Mouse (Mus musculus) kidney, postnatal 0 days (tissue): ENCODE measurements around the gene Zdhhc14. TPM values are rescaled to one million over a fixed set of nuclear protein-coding genes. Genes with fewer than 3 reads are reported as not detected.

Experiments used
- ATAC-seq: fragments of 200-750 bp; cut with Nextera tagmentation; replicated peaks from 2 replicates; pipeline ENCODE4 v1.8.0; 2017; ENCODE audit warnings: low read depth, moderate number of reproducible peaks, moderate TSS enrichment, moderate library complexity; ENCODE audit not compliant: low FRiP score
- DNase-seq: peaks from one replicate; pipeline ENCODE4 v3.0.0-alpha.2; 2016; ENCODE audit warnings: low spot score
- H3K27ac ChIP-seq: fragments of 300-500 bp; sonication (generic); 2 replicates; pipeline ENCODE4 v1.5.1; 2014; ENCODE audit warnings: mild to moderate bottlenecking
- H3K27me3 ChIP-seq: fragments of 300-500 bp; sonication (generic); 2 replicates; pipeline ENCODE4 v1.6.1; 2014; ENCODE audit warnings: low read length, mixed read lengths; ENCODE audit not compliant: insufficient read depth
- H3K36me3 ChIP-seq: fragments of 300-500 bp; sonication (generic); 2 replicates; pipeline ENCODE4 v1.6.1; 2014; ENCODE audit warnings: low read length, mixed read lengths; ENCODE audit not compliant: insufficient read depth
- H3K4me1 ChIP-seq: fragments of 300-500 bp; sonication (generic); replicated peaks from 2 replicates; pipeline ENCODE4 v1.6.1; 2014; ENCODE audit warnings: antibody characterized with exemption, low read length, mixed read lengths; ENCODE audit not compliant: insufficient read depth
- H3K4me2 ChIP-seq: fragments of 300-500 bp; sonication (generic); 2 replicates; pipeline ENCODE4 v1.6.1; 2014; ENCODE audit warnings: mild to moderate bottlenecking, low read length, moderate library complexity, mixed read lengths
- H3K4me3 ChIP-seq: fragments of 300-500 bp; sonication (generic); replicated peaks from 2 replicates; pipeline ENCODE4 v1.5.1; 2014; ENCODE audit warnings: low read depth, low read length
- H3K9ac ChIP-seq: fragments of 300-500 bp; sonication (generic); 2 replicates; pipeline ENCODE4 v1.6.1; 2014; ENCODE audit warnings: low read depth, low read length
- H3K9me3 ChIP-seq: fragments of 300-500 bp; sonication (generic); replicated peaks from 2 replicates; pipeline ENCODE4 v1.6.1; 2016; ENCODE audit warnings: low read length, inconsistent platforms, mixed read lengths
- CTCF ChIP-seq: IDR thresholded peaks from 2 replicates; pipeline ENCODE4 v1.5.1; 2016; ENCODE audit warnings: antibody characterized with exemption, low read depth, mild to moderate bottlenecking, moderate library complexity
- WGBS: fragments of 180-500 bp; shearing (Covaris S2); extraction: QIAGEN DNeasy Blood & Tissue Kit; methylation state at CpG from one replicate; pipeline ENCODE4 v1.1.7; 2014; 5-methylcytosine and 5-hydroxymethylcytosine counted together
- polyA plus RNA-seq: library from polyadenylated mRNA; unstranded; fragments of >200 nt; fragmentation: Nextera tagmentation; extraction: Ambion mirVana; gene quantifications from 2 replicates; pipeline ENCODE4 v1.2.1, GENCODE M21; 2015

Gene Zdhhc14
- polyA plus RNA-seq, 1 experiment from 2014 or later, result 5.3 TPM

DNA sequence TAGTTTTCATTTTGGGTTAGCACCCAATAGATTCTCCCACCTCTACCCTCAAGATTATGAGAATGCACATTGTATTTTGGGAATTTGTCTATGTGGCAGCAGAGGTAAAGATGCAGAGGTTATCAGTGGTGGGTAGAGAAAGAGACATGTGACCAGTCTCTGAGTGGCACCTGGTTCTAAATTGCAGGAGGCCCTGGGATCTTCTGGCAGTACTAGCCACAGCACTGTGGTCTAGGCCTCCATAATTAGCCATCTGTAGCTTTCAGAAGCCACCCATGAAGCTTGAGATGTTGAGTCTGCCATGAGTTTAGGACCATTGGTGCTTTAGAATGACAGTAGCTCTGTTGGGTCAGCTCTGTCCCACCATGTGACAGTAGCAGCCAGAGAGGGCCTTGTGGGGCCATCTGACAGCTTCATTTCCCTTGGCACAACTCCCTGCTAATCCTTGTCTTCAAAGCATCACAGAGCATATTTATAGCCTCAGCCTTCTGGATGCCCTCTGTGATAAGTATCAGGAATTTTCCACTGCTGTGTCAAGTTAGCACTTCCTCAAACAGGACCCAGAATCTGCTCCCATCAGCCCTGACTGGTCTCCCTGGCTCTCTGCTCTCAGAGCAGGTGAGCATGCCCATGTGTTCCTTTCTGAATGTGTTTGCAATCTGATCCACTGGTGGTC, 80.5 kb downstream of the Zdhhc14 start:
- Histone ChIP-seq H3K27me3 (no peaks in the 10 kb centered on the region), H3K27ac (no peak overlapping the region), H3K4me3 (no peak overlapping the region), H3K4me1 (0 out of 2 replicates have a peak, but pooled peaks cover 7% of the 10 kb centered on the region), H3K9me3 (no peaks in the 10 kb centered on the region), H3K36me3 (no peaks in the 10 kb centered on the region), H3K4me2 (no peak overlapping the region), H3K9ac (no peak overlapping the region)
- TF ChIP-seq CTCF, result no peak
- peak; percentile 75 for DNase-seq
- no peak for ATAC-seq

DNA sequence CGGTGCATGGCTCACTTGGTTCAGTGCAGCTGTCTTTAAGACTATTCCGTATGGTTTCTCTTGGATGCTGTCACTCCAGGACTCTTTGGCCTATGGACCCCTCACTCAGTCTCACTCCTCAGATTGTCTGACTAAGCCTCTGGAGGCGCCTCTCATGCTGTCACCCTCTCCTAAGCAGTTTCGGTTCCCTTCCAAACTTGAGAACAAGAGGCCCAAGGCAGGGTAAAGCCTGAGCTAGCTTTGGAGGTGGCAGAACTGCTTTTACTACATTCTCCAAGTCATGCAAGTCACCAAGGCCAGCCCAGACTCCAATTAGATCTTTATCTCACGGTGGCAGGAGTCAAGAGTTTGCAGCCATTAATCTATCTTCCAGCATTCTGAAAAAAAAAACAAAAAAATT, 82.3 kb downstream of the Zdhhc14 start:
- 59% methylated on average over 5 of the region's 5 CpGs for WGBS
- Histone ChIP-seq H3K9ac (no peak overlapping the region), H3K4me3 (no peak overlapping the region), H3K27me3 (no peaks in the 10 kb centered on the region), H3K4me1 (0 out of 2 replicates have a peak, but pooled peaks cover 7% of the 10 kb centered on the region), H3K27ac (peak overlapping the region; percentile 52; the same call in 1 of the 2 replicates), H3K4me2 (no peak overlapping the region), H3K9me3 (no peaks in the 10 kb centered on the region), H3K36me3 (no peaks in the 10 kb centered on the region)
- DNase-seq (no peak), ATAC-seq (no peak)
- no peak for TF ChIP-seq CTCF

DNA sequence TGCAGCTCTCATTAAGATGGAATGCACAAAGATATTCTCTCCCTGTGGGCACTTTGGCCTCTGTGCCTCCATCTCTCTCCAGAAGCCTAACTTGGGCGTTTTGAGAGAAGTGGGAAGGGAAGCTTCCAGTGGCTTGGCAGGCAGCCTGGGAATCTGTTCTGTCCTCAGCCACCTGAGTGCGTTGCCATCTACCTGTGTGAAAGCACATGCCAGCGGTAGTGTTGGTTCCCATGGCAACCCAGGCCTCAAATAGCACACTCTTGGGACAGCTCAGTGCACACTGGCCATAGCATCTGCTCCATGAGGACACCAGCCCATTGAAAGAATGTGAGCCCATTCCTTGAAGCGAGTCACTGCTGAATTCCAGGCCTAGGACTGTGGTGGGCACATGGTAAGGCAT, 83.2 kb downstream of the Zdhhc14 start:
- TF ChIP-seq CTCF, result no peak
- Histone ChIP-seq H3K4me2 (no peak overlapping the region), H3K4me1 (0 out of 2 replicates have a peak, but pooled peaks cover 7% of the 10 kb centered on the region), H3K36me3 (no peaks in the 10 kb centered on the region), H3K9ac (no peak overlapping the region), H3K27me3 (no peaks in the 10 kb centered on the region), H3K27ac (no peak overlapping the region), H3K9me3 (no peaks in the 10 kb centered on the region), H3K4me3 (no peak overlapping the region)
- WGBS, result 64% methylated on average over 4 of the region's 4 CpGs
- peak; percentile 70 for ATAC-seq
- no peak for DNase-seq

DNA sequence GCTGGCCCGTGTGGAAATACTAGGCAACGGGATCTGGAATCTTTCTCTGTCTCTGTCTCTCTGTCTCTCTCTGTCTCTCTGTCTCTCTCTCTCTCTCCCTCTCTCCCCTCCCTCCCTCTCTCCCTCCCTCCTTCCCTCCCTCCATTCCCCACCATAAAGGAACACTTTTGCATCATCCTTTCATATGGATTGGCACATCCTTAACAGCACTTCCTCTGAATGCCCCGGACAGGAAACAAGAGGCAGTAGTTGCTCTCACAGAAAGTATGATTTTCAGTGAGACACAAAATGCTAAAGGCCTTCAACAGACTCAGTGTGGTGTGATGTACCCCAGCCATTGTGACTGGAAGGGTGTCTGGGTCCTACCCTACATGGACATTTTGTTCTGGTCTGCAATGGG, 89.9 kb downstream of the Zdhhc14 start:
- no peak for DNase-seq
- Histone ChIP-seq H3K9me3 (no peaks in the 10 kb centered on the region), H3K27ac (no peak overlapping the region), H3K4me2 (no peak overlapping the region), H3K4me1 (no peaks in the 10 kb centered on the region), H3K9ac (no peak overlapping the region), H3K36me3 (no peaks in the 10 kb centered on the region), H3K4me3 (no peak overlapping the region), H3K27me3 (no peaks in the 10 kb centered on the region)
- no peak for TF ChIP-seq CTCF
- no peak for ATAC-seq
- WGBS, result 79% methylated on average over 3 of the region's 3 CpGs

DNA sequence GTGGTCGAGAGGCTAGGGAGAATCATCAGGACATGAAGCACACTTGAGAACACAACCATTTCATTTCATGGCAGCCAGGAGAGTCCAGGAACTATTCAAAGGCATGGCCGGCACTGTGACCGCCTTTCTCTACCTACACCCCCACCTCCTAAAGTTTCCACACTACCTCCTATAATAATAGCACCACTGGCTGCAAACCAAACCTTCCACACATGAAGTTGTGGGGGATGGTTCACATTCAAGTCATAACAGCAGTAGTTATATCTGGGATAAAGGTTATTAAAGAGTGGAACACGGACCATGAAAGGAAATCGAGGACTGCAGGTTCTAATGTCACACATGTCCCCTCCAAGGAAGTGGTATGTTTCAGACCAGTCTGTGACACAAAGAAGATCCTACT, 90.6 kb downstream of the Zdhhc14 start:
- Histone ChIP-seq H3K4me2 (no peak overlapping the region), H3K27ac (no peak overlapping the region), H3K4me1 (no peaks in the 10 kb centered on the region), H3K27me3 (no peaks in the 10 kb centered on the region), H3K4me3 (no peak overlapping the region), H3K36me3 (no peaks in the 10 kb centered on the region), H3K9ac (no peak overlapping the region), H3K9me3 (no peaks in the 10 kb centered on the region)
- WGBS, result 87% methylated on average over 5 of the region's 5 CpGs
- TF ChIP-seq CTCF, result no peak
- ATAC-seq, result no peak
- no peak for DNase-seq

DNA sequence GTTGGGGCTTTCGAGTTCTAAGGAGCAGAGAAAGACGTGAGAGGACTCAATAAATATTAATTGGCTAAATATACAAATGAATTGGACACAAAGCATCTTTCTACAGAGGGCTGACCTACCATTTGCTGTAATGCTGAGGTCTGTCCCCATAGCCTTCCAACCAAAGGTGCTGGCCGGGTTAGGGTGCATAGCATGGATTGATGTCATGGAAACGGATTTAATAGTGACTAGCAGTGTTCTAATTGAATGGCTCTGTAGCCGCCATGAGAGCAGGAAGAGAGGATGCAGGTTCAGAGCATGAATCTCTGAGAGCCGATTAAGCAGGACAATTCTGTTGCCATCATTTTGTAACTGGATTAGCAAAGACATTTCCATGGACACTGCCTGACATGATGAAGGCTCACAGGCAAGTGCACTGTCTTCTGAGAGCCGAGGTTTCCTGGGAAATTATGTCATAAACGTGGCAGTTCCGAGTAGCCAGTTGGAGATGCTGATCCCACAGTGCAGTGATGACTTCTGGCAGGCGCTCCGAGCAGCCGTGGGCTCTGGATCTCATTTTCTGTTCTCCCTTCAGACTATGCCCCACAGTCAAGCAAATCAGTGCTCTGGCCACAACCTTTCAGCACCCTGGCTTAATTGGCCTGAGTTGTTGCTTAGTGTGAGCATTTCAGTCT, 91.3 kb downstream of the Zdhhc14 start:
- H3K27ac ChIP-seq, result no peak overlapping the region
- H3K4me2 ChIP-seq, result no peak overlapping the region
- no peaks in the 10 kb centered on the region for H3K9me3 ChIP-seq
- TF ChIP-seq CTCF, result no peak
- no peaks in the 10 kb centered on the region for H3K36me3 ChIP-seq
- no peak overlapping the region for H3K4me3 ChIP-seq
- no peaks in the 10 kb centered on the region for H3K27me3 ChIP-seq
- ATAC-seq (no peak), DNase-seq (no peak)
- H3K9ac ChIP-seq, result no peak overlapping the region
- WGBS, result 70% methylated on average over 12 of the region's 12 CpGs
- no peaks in the 10 kb centered on the region for H3K4me1 ChIP-seq
